Mouse (Mus musculus): Measurements from ENCODE around the gene Usp6nl.

GRCm38 (mm10) chr2:6349256-6350092, 27.0 kb downstream of the Usp6nl start:
- TF ChIP-seq POLR2A (IDR thresholded peaks at IDR 0.05; ENCODE audit: extremely low read depth, insufficient read depth, low read length) = no peak
- no peak for TF ChIP-seq CTCF (IDR thresholded peaks at IDR 0.05; ENCODE audit: extremely low read depth, insufficient read depth, low read length)

Data from cortical plate, adult 2 months (tissue).